ENCODE assay signal across 20 mouse cellular contexts in the genomic region with DNA sequence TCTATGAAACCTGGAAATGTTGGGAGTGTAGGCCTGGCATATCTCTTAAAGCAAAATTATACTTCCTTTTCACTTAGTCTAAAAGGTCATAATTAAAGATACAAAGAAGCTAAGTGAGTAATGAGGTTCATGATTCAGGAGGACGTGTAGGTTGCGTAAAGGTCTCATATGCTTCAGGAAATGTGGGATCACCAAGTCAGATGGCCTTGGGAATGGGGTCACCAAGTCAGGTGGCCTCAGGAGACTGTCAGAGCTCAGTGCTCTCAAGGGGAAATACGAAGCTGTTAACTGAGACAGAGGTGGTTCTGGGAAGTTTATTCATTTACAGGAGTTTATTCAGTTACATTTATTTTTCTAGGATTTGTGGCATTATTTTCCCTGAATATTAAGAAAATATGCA.
"Had no signal": no experiment of that assay in that cellular context is flagged by ENCODE, and none has a peak within 500 bp of the region (broad histone marks: within the 10 kb centered on the region; RNA-seq: fewer than 3 reads in every experiment).

No protein-coding gene starts in this region.

- H3K27me3 ChIP-seq: lung, embryonic 15.5 days; midbrain, embryonic 15.5 days; neural tube, embryonic 12.5 days had no signal

- ATAC-seq: liver, postnatal 0 days; lung, postnatal 0 days; midbrain, embryonic 13.5 days; midbrain, embryonic 15.5 days had no signal

- H3K9ac ChIP-seq: liver, postnatal 0 days; lung, embryonic 15.5 days; midbrain, embryonic 13.5 days; midbrain, embryonic 15.5 days; neural tube, embryonic 12.5 days had no signal

- H3K27ac ChIP-seq: lung, embryonic 15.5 days; macrophage; midbrain, embryonic 13.5 days; midbrain, embryonic 15.5 days; neural tube, embryonic 12.5 days had no signal

- H3K36me3 ChIP-seq: lung, embryonic 15.5 days; midbrain, embryonic 13.5 days; midbrain, embryonic 15.5 days; neural tube, embryonic 12.5 days had no signal

- H3K4me2 ChIP-seq: lung, embryonic 15.5 days; midbrain, embryonic 11.5 days; midbrain, embryonic 13.5 days; midbrain, embryonic 15.5 days; neural tube, embryonic 12.5 days had no signal

- H3K4me1 ChIP-seq: lung, embryonic 15.5 days; megakaryocyte, embryonic 14.5 days; midbrain, embryonic 13.5 days; midbrain, embryonic 15.5 days; neural tube, embryonic 12.5 days had no signal

- H3K9me3 ChIP-seq: lung, embryonic 15.5 days; midbrain, embryonic 13.5 days; midbrain, embryonic 15.5 days; neural tube, embryonic 12.5 days had no signal

- H3K4me3 ChIP-seq: lung, embryonic 15.5 days; megakaryocyte, embryonic 14.5 days; midbrain, embryonic 13.5 days; midbrain, embryonic 15.5 days; neural tube, embryonic 12.5 days had no signal

- DNase-seq: liver, postnatal 0 days; lung, adult 2 months; lung, postnatal 14 days; lung, postnatal 36 days; retina, postnatal 1 day; right cerebral cortex, adult 18-20 months; right cerebral cortex, postnatal 14 days; right cerebral cortex, postnatal 4 days; spleen, adult 18-20 months; thymus, adult 18-20 months; thymus, postnatal 14 days; thymus, postnatal 36 days had no signal
